Mouse (Mus musculus) adrenal gland, postnatal 4 days (tissue): ENCODE measurements around the gene Atp5mpl. TPM values are rescaled to one million over a fixed set of nuclear protein-coding genes. Genes with fewer than 3 reads are reported as not detected.
A peak's percentile ranks its signal among the peaks of the same experiment; 100 is the strongest.

Experiments used
- DNase-seq, 2 experiments: peaks; one replicate each; pipeline ENCODE4 v3.0.0; 2021 to 2022; ENCODE audit warnings: low spot score in 2 of 2, mixed read lengths in 2 of 2
- long read RNA-seq, 2 experiments: library from polyadenylated mRNA; stranded (forward); transcript quantifications; one replicate each; pipeline ENCODE4 v2.0.0; 2021
- total RNA-seq, 2 experiments: library from RNA; stranded (reverse); gene quantifications; 2 replicates each; pipeline ENCODE4 v1.2.3; 2021

Atp5mpl gene
- 100 to 1,000 TPM; 402 to 432 TPM for total RNA-seq
- long read RNA-seq, experiment 1, transcript Atp5mpl-201 (4 exons, 366 nt): major isoform, 259 of 270 reads
- long read RNA-seq, experiment 1, partial matches to known transcripts: 8 of 270 reads
- long read RNA-seq, experiment 1, other reads (novel, unspliced or antisense): 2 of 270 reads
- long read RNA-seq, experiment 2, transcript Atp5mpl-201 (4 exons, 366 nt): major isoform, 121 of 127 reads
- long read RNA-seq, experiment 2, partial matches to known transcripts: 5 of 127 reads
- long read RNA-seq, experiment 2, other reads (novel, unspliced or antisense): 0 of 127 reads

DNA sequence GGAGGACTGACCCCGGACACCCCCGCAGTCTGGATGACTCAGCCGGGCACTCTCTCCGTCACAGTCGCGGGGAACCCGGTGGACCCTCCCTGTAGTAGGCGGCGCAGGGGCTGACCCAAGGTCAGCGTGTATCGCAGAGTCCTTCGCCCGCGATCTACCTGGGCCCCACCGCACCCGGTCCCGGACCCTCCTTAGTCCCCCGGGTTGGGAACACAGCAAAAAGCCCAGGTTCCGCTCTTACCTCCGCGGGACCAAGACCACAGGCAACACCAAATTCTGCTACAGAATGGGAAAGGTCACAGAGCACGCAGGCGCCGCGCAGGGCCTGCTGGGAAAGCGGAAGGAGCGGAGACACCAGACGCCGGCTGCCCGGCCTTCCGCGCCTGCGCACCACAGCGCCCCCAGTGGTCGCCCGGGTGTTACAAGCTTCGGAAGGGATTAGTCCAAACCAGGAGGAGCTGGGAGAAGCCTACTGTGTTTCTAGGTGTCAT is at the start of gene Atp5mpl:
TSS of gene Atp5mpl (minus strand) at position 295 of the 491 bp plus-strand sequence.
- peak; percentile 95 to 96 for DNase-seq

- DNase-seq: no peak
Measured at GRCm38 (mm10) chr12:112016346-112016745, 49.6 kb upstream of the Atp5mpl start.

DNA sequence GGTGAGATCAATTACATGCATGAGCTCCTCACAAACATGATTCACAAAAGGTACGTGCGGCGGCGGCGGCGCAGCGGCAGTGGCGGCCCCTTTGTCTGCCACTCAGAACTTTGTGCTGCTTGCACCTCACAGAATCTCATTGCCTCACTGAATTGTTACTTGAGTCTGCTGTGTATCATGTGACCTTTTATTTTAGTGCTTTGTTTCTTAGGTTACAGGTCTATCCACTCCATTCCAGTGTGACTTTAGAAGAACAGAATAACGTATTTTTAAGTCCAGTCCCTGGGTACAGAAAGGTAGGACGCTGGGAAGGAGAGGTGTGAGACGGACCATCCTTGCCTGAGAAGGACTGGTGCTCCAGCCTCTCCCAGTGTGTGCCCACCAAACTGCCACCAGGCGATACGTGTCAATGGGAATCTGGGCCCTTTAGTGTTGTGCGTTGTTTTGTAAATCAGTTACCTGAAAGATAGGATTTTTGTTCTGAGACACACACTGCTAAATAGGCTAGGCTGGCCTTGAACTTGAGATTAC is 46.6 kb upstream of the Atp5mpl start:
- DNase-seq: no peak

- DNase-seq: no peak
Measured at GRCm38 (mm10) chr12:112012511-112013270, 45.9 kb upstream of the Atp5mpl start.

GRCm38 (mm10) chr12:112001223-112001622 is 34.4 kb upstream of the Atp5mpl start:
- peak; percentile 46 to 61 for DNase-seq

GRCm38 (mm10) chr12:111999735-112000134 is 33.0 kb upstream of the Atp5mpl start:
- no peak for DNase-seq

DNA sequence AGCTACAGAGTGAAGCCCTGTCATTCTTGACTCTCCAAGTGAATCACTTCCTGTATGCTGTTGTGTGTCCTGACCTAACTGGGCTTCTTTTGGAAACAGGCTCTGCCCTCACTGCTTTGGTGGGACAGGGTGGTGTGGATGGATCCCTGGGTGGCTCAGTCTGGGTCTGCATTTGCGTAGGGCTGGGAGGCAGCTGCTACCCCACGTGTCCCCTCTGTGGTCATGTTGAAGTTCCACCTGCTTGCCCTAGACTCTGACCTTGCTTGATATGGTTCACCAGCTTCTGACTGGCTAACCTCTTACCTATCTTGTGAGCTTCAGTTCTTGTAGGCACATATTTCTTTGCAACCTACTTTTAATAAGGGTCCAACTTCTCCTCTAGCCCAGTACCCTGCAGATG is 28.4 kb upstream of the Atp5mpl start:
- DNase-seq: no peak

DNA sequence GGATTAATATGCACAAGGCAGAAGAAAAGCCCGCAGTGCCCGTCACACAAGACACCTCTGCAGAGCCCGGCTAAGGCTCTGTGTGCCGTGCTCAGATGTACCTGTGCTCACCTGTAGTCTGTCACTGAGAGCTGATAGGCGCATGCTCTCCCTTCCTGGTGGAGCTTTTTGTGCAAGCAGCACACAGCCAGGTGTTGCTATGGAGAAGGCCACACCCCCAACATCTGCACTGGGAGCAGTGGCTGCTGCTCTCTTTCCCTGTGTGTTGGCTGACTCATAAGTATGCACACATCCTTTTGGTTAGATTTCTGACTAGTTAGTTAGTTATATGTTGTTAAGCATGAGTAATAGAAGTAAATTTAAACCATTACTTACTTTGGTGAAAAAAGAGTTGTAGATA is 25.8 kb upstream of the Atp5mpl start:
- no peak for DNase-seq

GRCm38 (mm10) chr12:111986756-111987155 is 20.0 kb upstream of the Atp5mpl start:
- DNase-seq: no peak

GRCm38 (mm10) chr12:111983165-111983564 is 16.4 kb upstream of the Atp5mpl start:
- no peak for DNase-seq

- DNase-seq: no peak
Measured at GRCm38 (mm10) chr12:111981831-111982230, 15.1 kb upstream of the Atp5mpl start.

DNA sequence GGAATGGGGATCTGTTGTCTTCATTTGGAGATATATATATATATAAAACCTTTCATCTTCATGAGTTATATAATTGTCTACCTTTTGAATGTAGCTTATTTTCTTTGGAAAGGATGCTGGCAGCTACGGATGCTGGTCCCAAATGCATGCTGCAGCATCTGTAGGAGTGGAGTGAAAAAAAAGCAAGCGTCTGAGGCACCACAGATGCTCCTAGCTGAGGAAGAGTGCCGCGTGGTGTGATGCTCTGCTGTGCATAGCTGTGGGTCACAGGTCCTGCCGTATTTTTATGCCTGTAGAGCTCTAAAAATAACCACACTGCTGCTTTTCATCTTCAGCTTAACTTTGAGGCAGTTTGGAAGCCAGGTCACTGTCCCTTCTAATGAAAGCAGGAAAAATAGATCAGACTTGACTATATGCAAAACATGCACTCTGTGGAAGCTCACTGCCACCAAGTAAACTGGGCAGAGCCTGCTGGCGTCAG is 14.2 kb upstream of the Atp5mpl start, which contains the start of gene Rd3l:
TSS of gene Rd3l (minus strand) at position 431 of the 481 bp plus-strand sequence.
- DNase-seq: no peak

- no peak for DNase-seq
Measured at GRCm38 (mm10) chr12:111978274-111978673, 11.5 kb upstream of the Atp5mpl start.

DNA sequence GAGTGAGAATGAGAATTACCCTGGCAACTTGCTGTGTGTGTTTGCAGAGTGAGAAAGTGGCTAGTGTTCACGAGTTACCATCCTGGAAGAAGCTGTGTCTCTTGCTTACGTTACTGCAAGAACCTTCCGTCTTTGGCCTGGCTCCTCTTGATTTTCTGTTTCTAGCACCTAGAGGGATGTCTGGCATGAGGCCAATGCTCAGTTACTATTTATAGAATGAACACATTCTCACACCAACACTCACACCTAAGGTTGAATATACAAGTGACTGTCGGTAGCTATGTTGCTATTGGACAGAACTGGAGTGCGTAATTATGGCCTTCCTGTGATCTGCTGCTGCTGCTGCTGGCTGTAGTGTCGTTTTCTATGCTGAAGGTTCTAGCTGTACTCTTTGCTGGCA is 10.4 kb upstream of the Atp5mpl start:
- no peak for DNase-seq

GRCm38 (mm10) chr12:111974578-111974977 is 7.8 kb upstream of the Atp5mpl start:
- no peak for DNase-seq

DNA sequence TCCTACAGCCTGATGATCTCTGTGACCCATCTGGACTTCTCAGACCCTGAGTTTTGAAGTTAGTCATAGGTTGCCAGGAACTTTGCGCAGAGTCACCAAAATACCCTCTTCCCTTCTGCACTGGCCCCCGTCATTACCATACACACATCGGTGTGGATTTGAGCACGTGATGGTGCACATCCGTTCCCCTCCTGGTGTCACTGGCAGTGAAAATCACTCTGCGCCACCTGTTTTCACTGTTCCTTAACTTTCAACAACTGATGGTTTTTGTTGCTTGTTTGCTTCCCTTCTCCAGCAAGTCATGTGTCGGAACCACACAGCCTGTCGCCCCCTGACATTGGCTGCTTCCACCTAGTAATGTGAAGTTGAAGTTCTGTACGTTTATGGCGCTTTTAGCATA is 5.7 kb upstream of the Atp5mpl start:
- DNase-seq: no peak

DNA sequence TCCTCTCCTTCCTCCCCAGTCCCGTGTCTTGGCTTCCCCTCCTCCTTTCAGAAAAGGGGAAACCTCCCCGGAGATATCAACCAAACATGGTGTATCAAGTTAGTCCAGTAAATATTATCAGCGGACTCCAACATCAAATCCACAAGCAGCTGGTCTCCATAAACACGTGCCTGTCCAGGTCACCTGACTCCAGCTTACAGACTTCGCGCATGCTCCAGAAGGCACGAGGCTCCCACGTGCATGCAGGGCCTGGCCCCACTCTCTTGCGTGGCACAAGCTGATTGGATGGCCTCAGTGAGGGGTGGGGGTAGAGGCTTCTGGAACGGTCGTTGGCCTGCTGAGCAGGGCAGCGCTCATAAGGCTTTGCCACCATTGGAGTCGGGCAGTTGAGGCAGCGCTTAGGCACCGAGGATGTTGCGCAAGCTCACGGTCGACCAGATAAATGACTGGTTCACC is 4.5 kb upstream of the Atp5mpl start, which contains the start of gene Tdrd9:
TSS of gene Tdrd9 (plus strand) at position 329 of the 456 bp plus-strand sequence.
- DNase-seq: no peak

- no peak for DNase-seq
Measured at GRCm38 (mm10) chr12:111970085-111970484, 3.3 kb upstream of the Atp5mpl start.

- DNase-seq: no peak
Measured at GRCm38 (mm10) chr12:111963339-111963738, 3.4 kb downstream of the Atp5mpl start.

- peak in 1 of 2 experiments; percentile 56 for DNase-seq
Measured at GRCm38 (mm10) chr12:111958101-111958865, 8.5 kb downstream of the Atp5mpl start.

DNA sequence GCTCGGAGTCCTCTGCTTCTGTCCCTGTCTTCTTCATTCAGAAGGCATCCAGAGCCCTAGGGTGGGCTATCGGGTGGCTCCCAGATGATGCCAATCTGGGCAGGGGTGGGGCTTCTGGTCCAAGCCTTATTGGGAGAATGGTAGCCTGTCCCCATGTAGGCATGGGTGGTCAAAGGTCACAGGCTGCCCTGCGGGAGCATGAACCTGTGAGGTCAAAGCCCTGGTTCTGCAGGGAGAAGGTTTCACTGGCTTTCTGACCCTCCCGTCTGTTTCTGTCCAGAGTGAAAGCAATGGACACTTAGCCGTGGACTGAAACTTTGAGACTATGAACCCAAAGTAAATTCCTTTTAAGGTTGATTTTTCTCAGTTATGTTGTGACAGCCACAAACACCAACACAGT is 10.6 kb downstream of the Atp5mpl start:
- DNase-seq: no peak
